Comparison of ENCODE assay signal across 8 mouse cellular contexts in the genomic region with DNA sequence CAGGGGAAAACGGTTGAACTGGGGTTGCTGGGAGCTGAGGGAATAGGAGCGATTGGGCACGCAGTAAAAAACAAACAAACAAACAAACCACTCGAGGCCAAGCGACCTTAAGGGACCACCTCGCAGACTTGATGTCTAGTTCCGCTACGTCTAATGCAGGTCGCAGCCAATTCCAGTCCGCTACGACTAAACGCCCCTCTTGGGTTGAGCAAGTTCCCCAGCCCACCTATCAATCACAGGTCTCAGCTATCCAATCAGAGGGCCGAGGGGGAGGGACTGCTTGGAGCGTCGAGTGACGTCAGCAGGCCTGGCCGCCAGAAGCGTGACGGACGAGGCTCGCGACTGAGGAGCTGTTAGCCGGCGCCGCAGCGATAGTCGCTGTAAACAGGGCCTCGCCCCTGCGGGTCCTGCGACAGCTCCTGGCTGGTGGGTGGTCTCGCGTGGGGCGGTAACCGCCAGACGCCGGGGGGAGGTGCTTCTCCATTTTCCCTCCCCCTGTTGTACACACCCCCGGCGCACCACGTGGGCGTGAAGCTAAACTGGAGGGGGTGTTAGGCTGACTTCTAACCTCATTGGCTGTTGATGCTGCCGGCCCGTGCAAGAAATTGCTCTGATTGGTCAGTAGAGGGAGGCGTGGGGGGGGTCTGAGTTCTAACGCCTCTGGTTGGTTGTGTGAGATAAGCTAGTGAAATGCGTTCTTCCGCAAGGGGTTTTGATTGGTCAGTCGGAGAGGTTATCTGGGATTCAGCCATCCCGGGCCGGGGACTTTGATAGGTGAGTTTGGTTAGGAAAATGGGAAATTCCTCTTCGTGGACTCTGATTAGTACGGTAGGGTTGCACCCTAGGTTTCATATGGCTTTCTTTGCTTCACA. TPM values are rescaled to one million over a fixed set of nuclear protein-coding genes. Genes with fewer than 3 reads are reported as not detected.
DNase-seq lines count a peak whose midpoint lies in the region; ATAC-seq lines count a peak whose summit lies in the region.

A gene (minus strand): TSS at position 205 of the 872 bp plus-strand sequence.

- under 1% methylated on average over 51 of the region's 51 CpGs for WGBS in heart, embryonic 14.5 days
- WGBS in liver, embryonic 13.5 days (ENCODE audit: insufficient replicate concordance) = under 1% methylated on average over 51 of the region's 51 CpGs
- under 1% methylated on average over 51 of the region's 51 CpGs for WGBS in stomach, embryonic 16.5 days

- no peaks in the 10 kb centered on the region for H3K27me3 ChIP-seq in heart, embryonic 14.5 days (ENCODE audit: control insufficient read depth, insufficient read depth, low read length)
- H3K27me3 ChIP-seq in liver, embryonic 13.5 days = no peaks in the 10 kb centered on the region
- no peaks in the 10 kb centered on the region for H3K27me3 ChIP-seq in stomach, embryonic 16.5 days (ENCODE audit: control insufficient read depth, insufficient read depth, low read length)

- H3K4me3 ChIP-seq in heart, embryonic 14.5 days (ENCODE audit: control insufficient read depth in 1 of 2, insufficient read depth in 1 of 2, low read depth in 1 of 2, low read length in 2 of 2) = peak within 1 kb of the TSS; percentile 60 to 75
- H3K4me3 ChIP-seq in liver, embryonic 13.5 days (replicated peaks) = peak within 1 kb of the TSS; percentile 78
- peak within 1 kb of the TSS; percentile 64 for H3K4me3 ChIP-seq in stomach, embryonic 16.5 days (replicated peaks; ENCODE audit: low read length)

- H3K9me3 ChIP-seq in heart, embryonic 14.5 days (ENCODE audit: control insufficient read depth, low read length) = no peaks in the 10 kb centered on the region
- H3K9me3 ChIP-seq in liver, embryonic 13.5 days (replicated peaks) = no peaks in the 10 kb centered on the region
- no peaks in the 10 kb centered on the region for H3K9me3 ChIP-seq in stomach, embryonic 16.5 days (replicated peaks; ENCODE audit: control insufficient read depth, low read length)

- peak within 1 kb of the TSS; percentile 92 for H3K9ac ChIP-seq in heart, embryonic 14.5 days (ENCODE audit: low read length)
- peak within 1 kb of the TSS; percentile 93 for H3K9ac ChIP-seq in liver, embryonic 13.5 days
- H3K9ac ChIP-seq in stomach, embryonic 16.5 days (ENCODE audit: low read length) = peak within 1 kb of the TSS; percentile 80

- H3K36me3 ChIP-seq in heart, embryonic 14.5 days (ENCODE audit: control insufficient read depth, insufficient read depth, low read length) = peaks cover 28% of the 10 kb centered on the region
- peaks cover 35% of the 10 kb centered on the region for H3K36me3 ChIP-seq in liver, embryonic 13.5 days
- H3K36me3 ChIP-seq in stomach, embryonic 16.5 days (ENCODE audit: control insufficient read depth, insufficient read depth, low read length) = peaks cover 3% of the 10 kb centered on the region; the same call in 1 of the 2 replicates

- ATAC-seq in CD4-positive, CD25-positive, alpha-beta regulatory T cell, adult 4 months = peak; percentile 86
- peak; percentile 95 for ATAC-seq in heart, embryonic 14.5 days (ENCODE audit: insufficient number of reproducible peaks, insufficient read depth, low FRiP score, low read depth)
- ATAC-seq in liver, embryonic 13.5 days (ENCODE audit: low read depth) = peak; percentile 87
- ATAC-seq in stomach, embryonic 16.5 days (ENCODE audit: insufficient read depth, low FRiP score) = peak; percentile 95

- H3K27ac ChIP-seq in heart, embryonic 14.5 days (replicated peaks in 1 of 2; ENCODE audit: control insufficient read depth in 1 of 2, insufficient read depth in 1 of 2, low read depth in 2 of 2, low read length in 2 of 2) = peak within 1 kb of the TSS; percentile 96 to 100
- peak within 1 kb of the TSS; percentile 99 for H3K27ac ChIP-seq in liver, embryonic 13.5 days
- peak within 1 kb of the TSS; percentile 97 for H3K27ac ChIP-seq in stomach, embryonic 16.5 days (ENCODE audit: low read length)

- DNase-seq in c-Kit-negative CD71-positive TER-119-positive erythroid progenitor cells, embryonic 14.5 days (ENCODE audit: low read depth, low spot score) = peak; percentile 97
- peak; percentile 98 for DNase-seq in fibroblast of lung, adult 2 months (ENCODE audit: low read depth)
- DNase-seq in kidney, postnatal 14 days = peak; percentile 99
- DNase-seq in liver, embryonic 13.5 days = peak; percentile 97
- peak; percentile 98 for DNase-seq in neural tube, embryonic 10.5 days (ENCODE audit: extremely low spot score, low spot score)

- peaks cover 7 to 13% of the 10 kb centered on the region in 2 experiments for H3K4me1 ChIP-seq in heart, embryonic 14.5 days (ENCODE audit: control insufficient read depth in 2 of 2, insufficient read depth in 2 of 2, low read length in 2 of 2)
- H3K4me1 ChIP-seq in liver, embryonic 13.5 days (replicated peaks) = peaks cover 56% of the 10 kb centered on the region
- peaks cover 19% of the 10 kb centered on the region for H3K4me1 ChIP-seq in stomach, embryonic 16.5 days (ENCODE audit: control insufficient read depth, insufficient read depth, low read length)

- peak within 1 kb of the TSS; percentile 65 for H3K4me2 ChIP-seq in heart, embryonic 14.5 days (ENCODE audit: low read length)
- peak within 1 kb of the TSS; percentile 89 for H3K4me2 ChIP-seq in liver, embryonic 13.5 days
- H3K4me2 ChIP-seq in stomach, embryonic 16.5 days (ENCODE audit: low read depth, low read length) = peak within 1 kb of the TSS; percentile 86

RNA-seq across cellular contexts. Expression of the gene that starts here (rescaled TPM):
- polyA plus RNA-seq in CD4-positive, CD25-positive, alpha-beta regulatory T cell, adult 4 months (2017; shearing (Covaris generic)) = 1 to 10 TPM; 3.3 to 7.1 TPM
- polyA plus RNA-seq in heart, embryonic 14.5 days (2014; fragmentation: Nextera tagmentation; extraction: Ambion mirVana) = not detected in 2 replicates
- polyA plus RNA-seq in liver, embryonic 13.5 days (2015; fragmentation: Nextera tagmentation; extraction: Ambion mirVana) = 1.6 and 1.8 TPM in 2 replicates
- 0.89 and 1.2 TPM in 2 replicates for polyA plus RNA-seq in stomach, embryonic 16.5 days (2015; fragmentation: Nextera tagmentation; extraction: Ambion mirVana)

Comparison
In these comparisons a context has a peak if more than half of its experiments do, and no peak if none do; other contexts are left out.
1. Peak in every context shown above with its lines: DNase-seq, ATAC-seq, H3K4me3 ChIP-seq and H3K27ac ChIP-seq.
2. Peak in ATAC-seq, H3K4me3 ChIP-seq, H3K27ac ChIP-seq, H3K9ac ChIP-seq and H3K4me2 ChIP-seq in heart, embryonic 14.5 days; RNA of the gene not detected or under 1 TPM.